Mouse (Mus musculus) cerebellum, adult 2 months (tissue): ENCODE measurements around the gene Ccdc162. TPM values are rescaled to one million over a fixed set of nuclear protein-coding genes. Genes with fewer than 3 reads are reported as not detected.
A peak's percentile ranks its signal among the peaks of the same experiment; 100 is the strongest.

Experiments
- DNase-seq, 2 experiments: peaks; one replicate each; pipeline ENCODE4 v3.0.0; 2021
- H3K27ac ChIP-seq: fragments of 200-500 bp; 2 replicates; pipeline ENCODE4 v1.5.1; 2012; ENCODE audit warnings: low read length, control low read depth, inconsistent platforms; ENCODE audit not compliant: insufficient read depth
- H3K27me3 ChIP-seq: fragments of 200-500 bp; 2 replicates; pipeline ENCODE4 v1.6.1; 2012; ENCODE audit warnings: inconsistent platforms, mild to moderate bottlenecking, low read length, moderate library complexity; ENCODE audit not compliant: control insufficient read depth, insufficient read depth
- H3K4me1 ChIP-seq: fragments of 200-500 bp; 2 replicates; pipeline ENCODE4 v1.6.1; 2011; ENCODE audit warnings: low read length; ENCODE audit not compliant: control insufficient read depth, insufficient read depth
- H3K4me3 ChIP-seq: fragments of 200-500 bp; replicated peaks from 2 replicates; pipeline ENCODE3; 2011; ENCODE audit warnings: mild to moderate bottlenecking, low read depth, low read length, control low read depth; ENCODE audit not compliant: insufficient read depth
- CTCF ChIP-seq: fragments of 200-500 bp; IDR thresholded peaks from 2 replicates; pipeline ENCODE4 v1.5.1; 2011; ENCODE audit warnings: low read depth, mild to moderate bottlenecking, control low read depth, low read length, moderate library complexity, borderline replicate concordance; ENCODE audit not compliant: insufficient read depth
- POLR2A ChIP-seq: fragments of 200-500 bp; IDR thresholded peaks from 2 replicates; pipeline ENCODE4 v1.6.1; 2011; ENCODE audit warnings: low read length, control low read depth, borderline replicate concordance; ENCODE audit not compliant: insufficient read depth
- WGBS: fragments of 180-500 bp; shearing (Covaris S2); methylation state at CpG from one replicate; pipeline ENCODE4 v1.1.7; 2018; 5-methylcytosine and 5-hydroxymethylcytosine counted together
- polyA plus RNA-seq: library from polyadenylated mRNA; depleted of rRNA; stranded (reverse); fragments of >200 nt; gene quantifications from 2 replicates; pipeline ENCODE4 v1.2.3, GENCODE M21; 2012

Ccdc162 gene
- polyA plus RNA-seq, 1 experiment, result 1.4 TPM

DNA sequence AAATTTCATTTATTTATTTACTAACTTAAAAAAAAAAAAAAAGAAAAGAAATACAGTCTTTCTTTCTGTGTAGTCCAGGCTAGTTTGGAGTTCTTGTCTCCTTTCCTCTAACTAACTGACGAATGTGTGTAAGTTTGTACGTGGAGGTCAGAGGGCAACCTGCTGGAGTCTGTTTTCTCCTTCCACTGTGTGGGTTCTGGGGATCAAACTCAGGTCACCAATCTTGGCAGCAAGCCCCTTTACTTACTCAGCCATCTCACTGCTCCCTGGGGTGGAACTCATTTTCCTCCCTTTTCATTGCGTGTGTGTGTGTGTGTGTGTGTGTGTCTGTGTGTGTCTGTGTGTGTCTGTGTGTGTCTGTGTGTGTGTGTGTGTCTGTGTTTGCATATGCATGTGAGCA is 148.1 kb downstream of the Ccdc162 start:
- no peak overlapping the region for H3K4me3 ChIP-seq
- H3K27ac ChIP-seq, result no peak overlapping the region
- no peaks in the 10 kb centered on the region for H3K27me3 ChIP-seq
- DNase-seq, result no peak
- TF ChIP-seq CTCF, result no peak
- TF ChIP-seq POLR2A, result no peak
- peaks cover 7% of the 10 kb centered on the region; the same call in 1 of the 2 replicates for H3K4me1 ChIP-seq
- 54% methylated on average over 3 of the region's 3 CpGs for WGBS

DNA sequence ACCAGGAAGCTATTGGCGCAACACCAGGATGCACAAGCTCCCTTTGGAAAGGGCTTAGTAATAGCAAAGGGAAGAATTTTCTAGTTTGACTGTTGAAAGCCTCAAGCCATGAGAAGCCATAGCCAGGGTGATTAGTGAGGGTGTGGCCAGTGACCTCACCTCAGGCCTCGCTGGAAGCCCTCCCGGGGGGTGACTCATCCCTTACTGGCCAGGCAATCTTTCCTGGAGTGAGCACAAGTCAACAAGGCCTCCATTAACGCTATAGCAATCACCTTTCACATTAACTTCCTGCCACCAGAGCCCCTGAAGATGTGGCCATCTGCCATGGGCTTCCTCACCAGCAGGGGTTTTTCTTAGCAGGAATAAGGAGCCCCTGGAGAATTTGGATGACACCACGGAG is 151.3 kb downstream of the Ccdc162 start:
- Histone ChIP-seq H3K27me3 (no peaks in the 10 kb centered on the region), H3K27ac (no peak overlapping the region), H3K4me1 (peaks cover 7% of the 10 kb centered on the region; the same call in 1 of the 2 replicates), H3K4me3 (no peak overlapping the region)
- TF ChIP-seq CTCF (no peak), POLR2A (no peak)
- DNase-seq, result no peak
- 38% methylated on average over 5 of the region's 5 CpGs for WGBS

DNA sequence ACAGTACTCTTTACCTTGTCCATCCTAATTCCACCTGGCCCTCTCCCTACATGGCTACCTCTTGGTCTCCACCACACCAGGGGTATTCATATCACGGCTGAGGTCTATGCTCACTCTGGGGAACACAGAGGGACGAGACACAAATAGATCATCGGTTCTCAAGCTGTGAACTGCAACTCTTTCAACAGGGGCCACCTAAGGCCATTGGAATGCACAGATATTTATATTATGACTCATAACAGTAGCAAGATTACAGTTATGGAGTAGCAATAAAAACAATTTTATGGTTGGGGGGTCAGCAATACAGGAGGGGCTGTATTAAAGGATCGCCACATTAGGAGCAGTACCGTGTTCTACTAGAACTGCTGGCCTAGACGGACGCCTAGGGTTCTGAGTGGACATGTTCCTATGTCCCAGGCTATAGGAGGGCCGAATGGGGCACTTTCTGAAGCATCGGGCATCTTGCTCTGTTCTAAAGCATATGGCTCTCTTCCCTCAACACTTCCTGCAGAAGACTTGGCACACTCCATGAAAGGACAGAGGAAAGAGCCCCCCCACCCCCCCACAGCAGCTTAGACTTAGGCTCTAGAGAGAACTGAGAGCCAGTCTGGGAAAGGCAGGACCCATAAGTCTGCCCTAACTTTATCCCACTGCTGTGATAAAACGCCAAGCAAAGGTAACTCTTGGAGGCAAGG is 154.6 kb downstream of the Ccdc162 start:
- no peaks in the 10 kb centered on the region for H3K27me3 ChIP-seq
- peaks cover 6% of the 10 kb centered on the region; the same call in 1 of the 2 replicates for H3K4me1 ChIP-seq
- no peak overlapping the region for H3K27ac ChIP-seq
- 93% methylated on average over 10 of the region's 10 CpGs for WGBS
- no peak for DNase-seq
- TF ChIP-seq POLR2A (no peak), CTCF (no peak)
- H3K4me3 ChIP-seq, result no peak overlapping the region

DNA sequence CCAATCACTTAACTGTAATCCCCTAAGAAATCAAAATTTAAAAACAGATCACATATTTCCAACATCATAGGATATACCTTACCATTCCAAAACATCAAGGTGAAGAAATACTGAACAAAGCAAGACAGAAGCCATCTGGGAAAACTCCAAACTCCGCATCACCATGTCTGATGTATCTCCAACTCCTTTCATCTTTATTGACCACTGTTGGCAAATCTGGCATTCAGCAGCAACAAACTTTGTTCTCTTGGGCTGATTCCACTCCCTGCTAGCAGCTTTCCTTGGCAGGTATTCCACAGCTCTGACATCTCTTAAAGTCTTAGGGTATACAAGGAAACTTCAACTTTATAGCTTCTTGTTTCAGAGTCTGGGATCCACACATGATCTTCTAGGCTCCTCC is 158.0 kb downstream of the Ccdc162 start:
- Histone ChIP-seq H3K4me1 (peaks cover 2% of the 10 kb centered on the region; the same call in 1 of the 2 replicates), H3K27ac (no peak overlapping the region), H3K4me3 (no peak overlapping the region), H3K27me3 (no peaks in the 10 kb centered on the region)
- DNase-seq, result no peak
- TF ChIP-seq POLR2A (no peak), CTCF (no peak)
- 98% methylated on average over 1 of the region's 1 CpGs for WGBS

DNA sequence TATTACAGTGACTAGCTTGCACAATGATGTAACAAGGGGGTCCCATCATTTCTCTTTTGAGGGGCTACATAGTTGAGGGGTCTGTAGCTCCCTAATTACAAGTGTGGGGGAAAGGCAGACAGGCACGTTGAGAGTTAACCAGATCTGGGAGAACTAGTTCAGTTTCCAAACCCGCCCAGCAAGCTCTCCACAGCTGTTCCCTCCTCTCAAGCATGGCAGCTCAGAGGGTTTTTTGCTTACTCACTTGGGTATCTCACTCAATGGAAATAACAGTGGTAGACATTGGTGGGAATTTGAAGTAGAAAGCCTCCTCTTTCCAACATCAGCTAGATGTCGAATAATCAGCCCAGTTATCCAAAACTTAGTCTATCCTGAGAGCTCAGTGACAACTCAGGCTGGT is 161.4 kb downstream of the Ccdc162 start:
- DNase-seq, result no peak
- Histone ChIP-seq H3K4me3 (no peak overlapping the region), H3K4me1 (peaks cover 9% of the 10 kb centered on the region), H3K27ac (no peak overlapping the region), H3K27me3 (no peaks in the 10 kb centered on the region)
- no peak for TF ChIP-seq CTCF
- no peak for TF ChIP-seq POLR2A
- WGBS, result 90% methylated on average over 3 of the region's 3 CpGs

DNA sequence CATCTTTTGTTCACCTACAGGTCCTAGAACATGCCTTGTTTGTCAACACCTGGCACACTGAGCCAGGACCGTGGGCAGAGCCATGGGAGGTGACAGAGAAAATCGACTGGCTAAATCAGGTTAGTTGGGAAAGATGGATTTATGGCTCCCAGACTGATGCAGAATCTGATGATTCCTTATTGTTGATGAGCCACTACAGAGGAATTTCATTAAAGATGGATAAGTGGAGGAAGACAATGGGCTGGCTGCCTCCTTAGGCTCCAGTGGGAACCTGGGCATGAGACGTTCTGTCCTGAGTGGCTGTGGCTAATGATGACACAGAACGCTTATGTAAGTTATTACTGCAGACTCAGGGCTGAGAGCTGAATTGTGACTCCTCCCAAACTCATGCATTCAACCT is 162.7 kb downstream of the Ccdc162 start:
- 54% methylated on average over 4 of the region's 4 CpGs for WGBS
- no peak overlapping the region for H3K4me3 ChIP-seq
- TF ChIP-seq CTCF (no peak), POLR2A (no peak)
- no peak overlapping the region for H3K27ac ChIP-seq
- no peak for DNase-seq
- H3K4me1 ChIP-seq, result peaks cover 9% of the 10 kb centered on the region
- H3K27me3 ChIP-seq, result no peaks in the 10 kb centered on the region

DNA sequence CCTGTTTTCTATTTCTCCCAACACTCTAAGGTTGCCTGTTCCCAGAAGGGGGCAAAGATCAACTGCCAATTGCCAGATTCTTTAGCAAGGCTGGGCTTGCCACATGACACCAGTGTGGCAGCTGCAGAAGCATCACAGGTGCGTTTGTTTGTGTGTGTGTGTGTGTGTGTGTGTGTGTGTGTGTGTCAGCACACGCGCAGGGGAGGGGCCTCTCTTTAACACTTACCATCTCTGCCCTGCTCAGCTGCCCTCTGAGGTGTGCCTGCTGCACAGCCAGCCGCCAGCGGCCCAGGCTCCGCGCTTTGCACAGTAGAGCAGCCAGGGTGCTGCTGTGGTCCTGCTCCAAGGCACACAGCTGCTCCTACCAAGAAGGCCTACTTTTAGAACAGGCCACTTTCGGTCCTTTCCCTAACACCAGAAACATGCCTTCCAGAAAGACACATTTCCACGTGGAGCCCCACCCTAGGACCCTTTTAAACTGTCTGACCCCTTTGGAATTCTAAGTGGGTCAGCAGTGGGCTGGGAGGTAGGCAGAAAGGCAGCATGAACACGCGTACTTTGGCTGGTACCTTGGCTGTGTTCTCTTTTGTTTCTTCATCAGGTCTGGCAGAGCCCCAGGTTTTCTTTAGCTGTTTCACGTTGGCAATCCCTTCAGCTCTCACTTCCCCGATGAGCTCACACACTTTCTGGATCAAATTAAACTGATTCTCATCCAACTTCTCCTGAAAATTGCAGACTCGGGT is 163.4 kb downstream of the Ccdc162 start:
- TF ChIP-seq POLR2A, result no peak
- no peak for TF ChIP-seq CTCF
- WGBS, result 31% methylated on average over 14 of the region's 14 CpGs
- DNase-seq, result peak; percentile 21 to 42
- Histone ChIP-seq H3K27ac (no peak overlapping the region), H3K4me3 (no peak overlapping the region), H3K4me1 (peaks cover 9% of the 10 kb centered on the region), H3K27me3 (no peaks in the 10 kb centered on the region)

DNA sequence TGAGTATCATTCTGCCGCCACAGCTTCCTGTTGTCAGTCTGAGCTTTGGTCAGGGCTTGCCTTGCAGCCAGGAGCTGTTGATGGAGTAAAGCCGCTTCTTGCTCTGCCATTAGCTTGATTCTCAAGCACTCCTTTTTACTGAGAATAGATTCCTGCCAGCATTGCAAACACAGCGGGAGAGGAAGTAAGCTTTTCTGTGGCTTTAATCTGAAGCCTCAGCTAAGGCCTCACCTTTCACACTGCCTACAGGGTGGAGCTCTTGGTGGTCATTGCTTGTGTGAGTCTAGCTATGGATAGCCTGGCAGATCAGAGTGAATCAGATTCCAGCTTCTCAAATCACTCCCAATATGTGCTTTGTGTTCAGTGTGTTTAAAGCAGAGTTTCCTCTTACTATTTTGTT is 164.1 kb downstream of the Ccdc162 start:
- TF ChIP-seq CTCF (no peak), POLR2A (no peak)
- no peaks in the 10 kb centered on the region for H3K27me3 ChIP-seq
- 75% methylated on average over 3 of the region's 3 CpGs for WGBS
- DNase-seq, result no peak
- H3K4me3 ChIP-seq, result no peak overlapping the region
- peaks cover 9% of the 10 kb centered on the region for H3K4me1 ChIP-seq
- no peak overlapping the region for H3K27ac ChIP-seq
